8 mouse cellular contexts compared by ENCODE assay signal in genomic region chr14:57607500-57607899, GRCm38 (mm10). TPM values are rescaled to one million over a fixed set of nuclear protein-coding genes. Genes with fewer than 3 reads are reported as not detected.
A peak's percentile ranks its signal among the peaks of the same experiment; 100 is the strongest.
DNase-seq lines count a peak whose midpoint lies in the region; ATAC-seq and TF ChIP-seq lines count a peak whose summit lies in the region.

No protein-coding gene starts in this region.

- 9% methylated on average over 1 of the region's 1 CpGs for WGBS in forebrain, embryonic 13.5 days
- WGBS in forebrain, embryonic 10.5 days = 86% methylated on average over 1 of the region's 1 CpGs
- WGBS in intestine, embryonic 16.5 days = 9% methylated on average over 1 of the region's 1 CpGs

- no peak for TF ChIP-seq CTCF in gastrocnemius, adult 2 months (IDR thresholded peaks at IDR 0.05)

- peak; percentile 94 for ATAC-seq in forebrain, embryonic 13.5 days
- ATAC-seq in intestine, embryonic 16.5 days = peak; percentile 78; the same call in 1 of the 2 replicates

- H3K4me2 ChIP-seq in forebrain, embryonic 13.5 days = no peak overlapping the region
- H3K4me2 ChIP-seq in intestine, embryonic 16.5 days (ENCODE audit: low read depth, low read length) = no peak overlapping the region

- peak overlapping the region; percentile 63; the same call in 1 of the 2 replicates for H3K27ac ChIP-seq in forebrain, embryonic 13.5 days
- no peak overlapping the region for H3K27ac ChIP-seq in forebrain, embryonic 10.5 days
- peak overlapping the region; percentile 75 for H3K27ac ChIP-seq in gastrocnemius, adult 2 months
- no peak overlapping the region for H3K27ac ChIP-seq in intestine, embryonic 16.5 days (ENCODE audit: low read length)

- peaks cover 37% of the 10 kb centered on the region for H3K4me1 ChIP-seq in forebrain, embryonic 13.5 days
- H3K4me1 ChIP-seq in forebrain, embryonic 10.5 days = peaks cover 11% of the 10 kb centered on the region
- peaks cover 9% of the 10 kb centered on the region; the same call in 1 of the 2 replicates for H3K4me1 ChIP-seq in intestine, embryonic 16.5 days (ENCODE audit: control insufficient read depth, insufficient read depth, low read length)

- peaks cover 19% of the 10 kb centered on the region for H3K36me3 ChIP-seq in forebrain, embryonic 13.5 days (ENCODE audit: poor library complexity, severe bottlenecking)
- peaks cover 36% of the 10 kb centered on the region for H3K36me3 ChIP-seq in forebrain, embryonic 10.5 days (replicated peaks)
- peaks cover 11% of the 10 kb centered on the region for H3K36me3 ChIP-seq in intestine, embryonic 16.5 days (ENCODE audit: control insufficient read depth, insufficient read depth, low read length)

- H3K27me3 ChIP-seq in forebrain, embryonic 13.5 days = no peaks in the 10 kb centered on the region
- H3K27me3 ChIP-seq in forebrain, embryonic 10.5 days (ENCODE audit: poor library complexity, severe bottlenecking) = no peaks in the 10 kb centered on the region
- H3K27me3 ChIP-seq in intestine, embryonic 16.5 days (replicated peaks; ENCODE audit: control insufficient read depth, insufficient read depth, low read length) = no peaks in the 10 kb centered on the region

- intact Hi-C loops in gastrocnemius, adult 2 months (cut with DNase I) = loop anchor here (5.0 kb wide), 1 partner anchor 35 kb away; the partner anchor contains the start of gene Eef1akmt1
- intact Hi-C loops in left cerebral cortex, postnatal 25 days (cut with DNase I) = no loop called here

- no peak for DNase-seq in forebrain, embryonic 10.5 days (ENCODE audit: extremely low spot score, low spot score)
- peak; percentile 92 for DNase-seq in cerebellum, adult 11-12 months
- DNase-seq in gastrocnemius, adult 2 months = peak; percentile 95
- DNase-seq in left cerebral cortex, postnatal 25 days (ENCODE audit: low spot score in 2 of 2) = peak; percentile 69 to 79
- peak; percentile 79 for DNase-seq in ovary, adult 18-20 months (ENCODE audit: low spot score)
- peak; percentile 47 for DNase-seq in urinary bladder, postnatal 10 days (ENCODE audit: low spot score)

- H3K4me3 ChIP-seq in forebrain, embryonic 13.5 days = no peak overlapping the region
- H3K4me3 ChIP-seq in forebrain, embryonic 10.5 days = no peak overlapping the region
- peak overlapping the region; percentile 22 for H3K4me3 ChIP-seq in gastrocnemius, adult 2 months
- H3K4me3 ChIP-seq in intestine, embryonic 16.5 days (ENCODE audit: low read length) = no peak overlapping the region

- 0 out of 2 replicates have a peak overlapping the region, but pooled peaks have one; percentile 1 for H3K9ac ChIP-seq in forebrain, embryonic 13.5 days
- no peak overlapping the region for H3K9ac ChIP-seq in intestine, embryonic 16.5 days (ENCODE audit: low read depth, low read length)

- H3K9me3 ChIP-seq in forebrain, embryonic 13.5 days (replicated peaks) = no peaks in the 10 kb centered on the region
- H3K9me3 ChIP-seq in forebrain, embryonic 10.5 days = no peaks in the 10 kb centered on the region
- H3K9me3 ChIP-seq in intestine, embryonic 16.5 days (ENCODE audit: control insufficient read depth, low read length) = no peaks in the 10 kb centered on the region

RNA-seq across cellular contexts. Expression of gene Eef1akmt1, which starts 36.1 kb away (rescaled TPM):
- 98.6 and 104 TPM in 2 replicates for polyA plus RNA-seq in forebrain, embryonic 13.5 days (2015; fragmentation: Nextera tagmentation; extraction: Ambion mirVana)
- polyA plus RNA-seq in forebrain, embryonic 10.5 days (2016; fragmentation: Nextera tagmentation; extraction: Ambion mirVana) = 95.9 and 99.0 TPM in 2 replicates
- total RNA-seq in gastrocnemius, adult 2 months (2021) = 10 to 100 TPM; 36.1 to 37.1 TPM
- 89.8 and 91.7 TPM in 2 replicates for polyA plus RNA-seq in intestine, embryonic 16.5 days (2015; fragmentation: Nextera tagmentation; extraction: Ambion mirVana)
- total RNA-seq in left cerebral cortex, postnatal 25 days (2021) = 10 to 100 TPM; 35.8 to 36.3 TPM

RNA-seq across cellular contexts. Expression of gene Xpo4, which starts 57.7 kb away (rescaled TPM):
- 19.3 and 21.8 TPM in 2 replicates for polyA plus RNA-seq in forebrain, embryonic 13.5 days (2015; fragmentation: Nextera tagmentation; extraction: Ambion mirVana)
- polyA plus RNA-seq in forebrain, embryonic 10.5 days (2016; fragmentation: Nextera tagmentation; extraction: Ambion mirVana) = 29.3 and 30.4 TPM in 2 replicates
- 10 to 100 TPM in 1 of 2 experiments, 1 to 10 TPM in 1; 8.4 to 17.8 TPM for total RNA-seq in gastrocnemius, adult 2 months (2021)
- polyA plus RNA-seq in intestine, embryonic 16.5 days (2015; fragmentation: Nextera tagmentation; extraction: Ambion mirVana) = 16.1 and 17.0 TPM in 2 replicates
- 10 to 100 TPM; 13.1 to 13.3 TPM for total RNA-seq in left cerebral cortex, postnatal 25 days (2021)

Comparison
In these comparisons a context has a peak if more than half of its experiments do, and no peak if none do; other contexts are left out.
1. H3K27ac ChIP-seq: peak in forebrain, embryonic 13.5 days (single experiment) and gastrocnemius, adult 2 months (single experiment); none in forebrain, embryonic 10.5 days (single experiment) and intestine, embryonic 16.5 days (single experiment).